Mouse (Mus musculus) urinary bladder, postnatal 14 days (tissue): ENCODE measurements around the gene Cnih4.

Source experiments
- DNase-seq: peaks from one replicate; pipeline ENCODE4 v3.0.0; 2021; ENCODE audit warnings: low spot score

Gene Cnih4

DNA sequence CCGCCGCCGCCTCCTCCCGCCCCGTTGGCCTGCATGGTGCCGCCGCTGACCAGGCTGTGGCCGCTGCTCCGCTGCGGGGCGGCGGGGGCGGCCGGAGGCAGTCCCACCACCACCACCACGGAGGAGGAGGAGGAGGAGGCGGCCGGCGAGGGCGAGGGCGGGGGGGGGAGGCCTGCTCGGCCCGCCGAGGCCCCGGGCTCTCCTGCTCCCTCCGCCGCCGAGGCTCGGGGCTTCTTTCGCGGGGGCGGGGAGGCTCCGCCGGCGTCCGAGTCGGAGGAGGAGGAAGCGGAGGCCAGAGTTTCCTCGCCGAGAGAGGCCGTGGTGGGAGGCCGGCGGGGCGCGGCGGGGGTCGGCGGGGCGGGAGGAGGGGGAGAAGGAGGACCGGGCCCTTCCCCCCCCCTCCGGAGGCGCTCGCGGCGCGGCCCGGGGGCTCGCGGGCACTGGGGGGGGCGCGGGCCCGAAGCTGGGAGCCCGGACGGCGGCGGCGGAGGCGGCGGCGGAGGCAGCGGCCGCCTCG is 67.0 kb downstream of the Cnih4 start:
- DNase-seq: peak; percentile 29

DNA sequence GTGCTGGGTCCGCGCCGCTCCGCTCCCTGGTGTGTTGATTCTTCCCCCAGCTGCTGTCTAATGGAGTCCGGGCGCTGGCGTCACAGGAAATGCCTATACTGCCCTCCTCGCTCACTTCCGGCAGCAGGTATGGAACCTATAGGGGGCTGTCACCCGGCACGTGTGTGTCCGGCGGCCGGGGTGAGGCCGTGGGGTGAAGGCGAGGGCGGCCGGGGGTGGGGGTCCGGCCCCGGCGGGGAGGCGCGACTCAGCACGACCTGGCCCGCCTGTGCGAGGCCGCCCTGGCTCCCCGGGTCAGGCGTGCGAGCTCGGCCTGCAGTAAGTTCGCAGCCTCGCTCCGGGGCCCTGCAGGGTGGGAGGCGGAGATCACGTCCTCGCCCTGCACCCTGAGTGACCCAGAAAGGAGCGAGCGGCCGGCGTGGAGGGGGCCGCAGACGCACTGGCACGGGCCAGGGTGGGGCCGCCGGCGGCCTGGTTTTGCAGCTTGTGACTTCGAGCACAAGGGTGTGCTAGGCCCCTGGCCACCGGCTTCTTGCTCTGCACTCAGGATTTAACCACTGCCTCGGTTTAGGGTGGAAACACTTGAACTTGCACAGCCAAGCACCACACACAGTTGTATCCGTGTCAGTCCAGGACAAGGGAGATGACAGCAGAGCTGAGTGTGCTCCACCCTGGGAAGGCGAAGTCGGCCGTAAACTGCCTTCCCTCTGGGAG is 67.6 kb downstream of the Cnih4 start, which contains the start of gene Wdr26:
TSS of gene Wdr26 (minus strand) at position 82 of the 714 bp plus-strand sequence.
- DNase-seq: peak; percentile 80

GRCm38 (mm10) chr1:181214296-181215035 is 70.0 kb downstream of the Cnih4 start:
- no peak for DNase-seq

DNA sequence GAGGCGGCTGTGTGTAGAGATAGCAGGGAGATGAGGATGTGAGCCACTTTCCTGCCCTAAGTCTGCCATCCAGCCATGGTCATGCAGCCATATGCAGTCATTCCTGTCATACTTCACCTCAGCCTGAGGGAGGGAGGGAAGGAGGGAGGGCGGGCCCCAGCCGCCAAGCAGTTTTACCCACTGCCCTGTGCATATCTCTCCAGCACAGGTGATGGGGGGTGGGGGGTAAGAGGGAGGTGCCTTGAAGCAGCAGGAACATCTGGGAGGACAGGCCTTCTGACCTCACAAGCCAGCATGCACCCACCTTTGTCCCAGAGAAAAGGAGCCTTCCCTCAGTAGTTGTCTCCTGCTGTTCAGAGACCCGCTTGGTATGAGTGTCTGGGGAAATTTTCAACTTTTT is 71.8 kb downstream of the Cnih4 start:
- DNase-seq: no peak
